Mouse (Mus musculus): Measurements from ENCODE around the gene Dock2. TPM values are rescaled to one million over a fixed set of nuclear protein-coding genes. Genes with fewer than 3 reads are reported as not detected.

Gene Dock2
- polyA plus RNA-seq, 1 experiment: 48.9 TPM

- TF ChIP-seq POLR2A (IDR thresholded peaks at IDR 0.05; ENCODE audit: control insufficient read depth, extremely low read depth, insufficient read depth, low read length, poor library complexity) (no peak), CTCF (IDR thresholded peaks at IDR 0.05; ENCODE audit: borderline replicate concordance, control insufficient read depth, extremely low read depth, insufficient read depth, low read length, poor library complexity) (no peak)
- WGBS: 93% methylated on average over 2 of the region's 2 CpGs
- no peak for DNase-seq
These were observed 599.4 kb downstream of the Dock2 start for GRCm38 (mm10) chr11:34184266-34184665.

GRCm38 (mm10) chr11:34181214-34182117, 602.2 kb downstream of the Dock2 start:
- no peaks in the 10 kb centered on the region for H3K27me3 ChIP-seq (ENCODE audit: control insufficient read depth, insufficient read depth, low read length)
- DNase-seq: no peak
- no peaks in the 10 kb centered on the region for H3K4me1 ChIP-seq (replicated peaks; ENCODE audit: control insufficient read depth, insufficient read depth, low read length)
- 68% methylated on average over 8 of the region's 8 CpGs for WGBS
- no peaks in the 10 kb centered on the region for H3K36me3 ChIP-seq (ENCODE audit: control insufficient read depth, insufficient read depth, low read length)
- H3K27ac ChIP-seq (ENCODE audit: control insufficient read depth, insufficient read depth, low read length): no peak overlapping the region
- H3K4me3 ChIP-seq (ENCODE audit: control insufficient read depth, insufficient read depth, low read length): no peak overlapping the region
- TF ChIP-seq POLR2A (IDR thresholded peaks at IDR 0.05; ENCODE audit: control insufficient read depth, extremely low read depth, insufficient read depth, low read length, poor library complexity) (no peak), CTCF (IDR thresholded peaks at IDR 0.05; ENCODE audit: borderline replicate concordance, control insufficient read depth, extremely low read depth, insufficient read depth, low read length, poor library complexity) (no peak)

More at GRCm38 (mm10) chr11:34184266-34184665, 599.4 kb downstream of the Dock2 start:
- Histone ChIP-seq H3K27me3 (ENCODE audit: control insufficient read depth, insufficient read depth, low read length) (no peaks in the 10 kb centered on the region), H3K36me3 (ENCODE audit: control insufficient read depth, insufficient read depth, low read length) (no peaks in the 10 kb centered on the region), H3K4me1 (replicated peaks; ENCODE audit: control insufficient read depth, insufficient read depth, low read length) (no peaks in the 10 kb centered on the region), H3K4me3 (ENCODE audit: control insufficient read depth, insufficient read depth, low read length) (no peak overlapping the region), H3K27ac (ENCODE audit: control insufficient read depth, insufficient read depth, low read length) (no peak overlapping the region)

- Histone ChIP-seq H3K27ac (ENCODE audit: control insufficient read depth, insufficient read depth, low read length) (no peak overlapping the region), H3K36me3 (ENCODE audit: control insufficient read depth, insufficient read depth, low read length) (no peaks in the 10 kb centered on the region), H3K27me3 (ENCODE audit: control insufficient read depth, insufficient read depth, low read length) (no peaks in the 10 kb centered on the region), H3K4me1 (replicated peaks; ENCODE audit: control insufficient read depth, insufficient read depth, low read length) (no peaks in the 10 kb centered on the region), H3K4me3 (ENCODE audit: control insufficient read depth, insufficient read depth, low read length) (no peak overlapping the region)
- no peak for DNase-seq
- TF ChIP-seq CTCF (IDR thresholded peaks at IDR 0.05; ENCODE audit: borderline replicate concordance, control insufficient read depth, extremely low read depth, insufficient read depth, low read length, poor library complexity): no peak
- TF ChIP-seq POLR2A (IDR thresholded peaks at IDR 0.05; ENCODE audit: control insufficient read depth, extremely low read depth, insufficient read depth, low read length, poor library complexity): no peak
- WGBS: 98% methylated on average over 2 of the region's 2 CpGs
These were observed 604.9 kb downstream of the Dock2 start for GRCm38 (mm10) chr11:34178752-34179151.

Other genes with a start within 250 kb of the Dock2 start
- gene Spdl1, start 49.7 kb upstream of the Dock2 start, polyA plus RNA-seq (2012; rRNA removed): 7.6 and 9.1 TPM in 2 replicates